Mouse (Mus musculus) CD8-positive naive resting alpha-beta T cell, adult 2 months (primary cell): ENCODE results near the gene Caap1.

Experiments
- DNase-seq, 2 experiments: peaks; one replicate each; pipeline ENCODE4 v3.0.0; 2022; ENCODE audit warnings: low read depth in 2 of 2, low spot score in 2 of 2

The Caap1 gene

DNA sequence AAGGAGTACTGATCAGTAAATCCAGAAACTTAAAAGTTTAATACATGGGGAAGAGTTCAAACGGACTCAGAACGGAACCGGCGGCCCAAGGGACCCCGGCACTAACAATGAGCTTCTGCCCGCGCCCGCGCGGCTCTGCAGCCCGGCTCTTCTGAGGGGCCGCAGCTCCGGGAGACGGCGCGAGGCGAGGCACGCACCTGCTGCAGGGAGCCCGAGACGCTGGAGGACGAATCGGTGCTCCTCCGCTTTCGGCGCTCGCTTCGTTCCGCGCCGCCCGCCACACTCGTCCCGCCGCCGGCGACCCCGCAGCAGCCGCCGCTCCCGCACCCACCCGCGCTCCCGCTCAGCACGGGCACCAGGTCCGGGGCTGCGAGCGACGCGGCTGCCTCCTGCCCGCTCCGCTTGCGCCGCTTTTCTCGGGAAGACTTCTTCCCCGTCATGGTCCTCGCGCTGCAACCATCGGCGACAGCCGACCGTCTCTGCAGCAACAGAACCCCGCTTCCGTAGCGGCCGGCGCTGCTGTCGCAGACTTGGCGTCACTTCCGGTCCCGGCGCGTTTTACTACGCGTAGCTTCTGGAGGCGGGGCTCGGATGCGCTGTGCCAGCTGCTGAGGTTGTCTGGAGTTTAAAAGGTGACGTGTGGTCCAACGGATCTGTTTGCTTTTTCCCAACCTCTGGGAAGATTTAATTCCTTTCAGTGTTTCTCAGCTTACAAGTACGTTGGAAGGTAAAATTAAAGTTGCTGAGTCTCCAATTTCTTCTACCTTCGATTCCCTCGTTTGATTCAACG, at the start of gene Caap1, which contains the start of gene Gm10306:
Gene Caap1, minus strand, starts transcription at position 532 of the 790 bp plus-strand sequence.
Gene Gm10306, plus strand, starts transcription at position 282 of the 790 bp plus-strand sequence.
- peak; percentile 87 to 90 for DNase-seq

DNA sequence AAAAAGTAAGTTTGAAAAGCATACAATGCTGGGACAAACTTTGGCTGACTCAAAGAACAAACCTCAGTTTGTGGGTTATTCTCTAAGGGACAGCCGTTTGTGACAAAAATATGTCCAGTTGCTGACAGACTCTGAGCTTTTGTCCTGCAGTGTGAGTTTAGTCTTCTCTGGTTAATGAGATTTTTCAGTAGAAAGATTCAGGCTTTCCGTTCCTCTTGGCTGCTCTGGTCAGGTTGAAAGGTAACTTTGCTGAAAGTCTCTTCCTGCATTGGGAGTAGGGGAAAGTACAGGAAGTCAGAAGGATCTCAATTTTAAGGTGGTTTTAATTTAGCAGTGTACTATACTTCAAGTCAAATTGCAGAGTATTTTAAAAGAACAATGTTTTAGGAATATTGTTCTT, 49.0 kb upstream of the Caap1 start:
- no peak for DNase-seq

GRCm38 (mm10) chr4:94604452-94605019, 47.9 kb upstream of the Caap1 start:
- DNase-seq: no peak

GRCm38 (mm10) chr4:94603031-94603629, 46.5 kb upstream of the Caap1 start, which contains the start of gene Plaa:
Gene Plaa, minus strand, starts transcription at chr4:94603244.
- DNase-seq: peak; percentile 79 to 89

GRCm38 (mm10) chr4:94602496-94603030, 46.0 kb upstream of the Caap1 start:
- DNase-seq: no peak

DNA sequence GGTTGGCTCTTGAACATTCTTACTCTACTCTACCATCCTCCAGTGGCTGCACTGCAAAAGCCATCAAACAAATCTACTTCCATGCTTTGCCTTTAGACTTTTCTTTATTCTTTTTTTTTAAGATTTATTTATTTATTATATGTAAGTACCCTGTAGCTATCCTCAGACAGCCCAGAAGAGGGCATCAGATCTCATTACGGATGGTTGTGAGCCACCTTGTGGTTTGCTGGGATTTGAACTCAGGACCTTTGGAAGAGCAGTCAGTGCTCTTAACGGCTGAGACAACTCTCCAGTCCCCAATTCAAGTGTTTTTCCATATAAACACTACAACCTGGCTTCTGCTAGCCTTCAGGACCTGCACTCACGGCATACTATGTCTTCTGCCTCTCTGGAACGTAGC, 44.8 kb upstream of the Caap1 start:
- DNase-seq: no peak

DNA sequence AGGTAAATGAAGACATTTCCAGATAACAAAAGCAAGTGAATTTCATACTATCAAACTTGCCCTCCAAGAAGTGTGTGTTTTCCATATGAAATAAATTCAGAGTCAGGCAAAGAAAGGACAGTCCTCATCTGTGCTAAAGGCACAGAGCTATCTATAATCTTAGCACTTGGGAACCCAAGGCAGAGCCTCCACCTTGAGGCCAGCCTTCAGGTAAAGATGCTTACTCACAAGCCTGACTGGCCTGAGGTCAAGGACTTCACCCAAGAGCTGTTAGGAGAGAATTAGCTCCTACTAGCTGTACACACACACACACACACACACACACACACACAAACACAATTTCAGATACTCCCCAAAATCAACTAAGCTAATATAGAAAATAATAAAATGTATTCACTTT, 36.1 kb upstream of the Caap1 start:
- DNase-seq: no peak

- no peak for DNase-seq
Observed at GRCm38 (mm10) chr4:94591765-94592381, 35.3 kb upstream of the Caap1 start.

DNA sequence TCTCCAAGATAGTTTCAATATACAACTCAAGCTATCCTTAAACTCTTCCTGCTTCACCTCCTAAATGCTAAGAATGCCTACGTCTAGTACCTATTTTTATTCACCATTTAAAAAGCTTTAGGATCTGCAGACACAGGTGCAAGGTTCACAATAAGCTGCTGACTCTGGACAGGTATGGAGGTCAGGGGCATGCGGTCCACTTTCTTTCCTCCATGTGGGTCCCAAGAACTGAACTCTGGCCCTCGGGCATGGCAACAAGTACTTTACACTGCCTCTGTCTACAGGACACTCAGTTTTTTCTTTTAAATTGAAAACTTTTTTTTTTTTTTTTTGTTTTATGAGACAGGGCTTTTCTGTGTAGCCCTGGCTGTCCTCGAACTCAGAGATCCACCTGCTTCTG, 16.1 kb upstream of the Caap1 start:
- DNase-seq: no peak

GRCm38 (mm10) chr4:94564297-94564696, 7.7 kb upstream of the Caap1 start:
- no peak for DNase-seq

DNA sequence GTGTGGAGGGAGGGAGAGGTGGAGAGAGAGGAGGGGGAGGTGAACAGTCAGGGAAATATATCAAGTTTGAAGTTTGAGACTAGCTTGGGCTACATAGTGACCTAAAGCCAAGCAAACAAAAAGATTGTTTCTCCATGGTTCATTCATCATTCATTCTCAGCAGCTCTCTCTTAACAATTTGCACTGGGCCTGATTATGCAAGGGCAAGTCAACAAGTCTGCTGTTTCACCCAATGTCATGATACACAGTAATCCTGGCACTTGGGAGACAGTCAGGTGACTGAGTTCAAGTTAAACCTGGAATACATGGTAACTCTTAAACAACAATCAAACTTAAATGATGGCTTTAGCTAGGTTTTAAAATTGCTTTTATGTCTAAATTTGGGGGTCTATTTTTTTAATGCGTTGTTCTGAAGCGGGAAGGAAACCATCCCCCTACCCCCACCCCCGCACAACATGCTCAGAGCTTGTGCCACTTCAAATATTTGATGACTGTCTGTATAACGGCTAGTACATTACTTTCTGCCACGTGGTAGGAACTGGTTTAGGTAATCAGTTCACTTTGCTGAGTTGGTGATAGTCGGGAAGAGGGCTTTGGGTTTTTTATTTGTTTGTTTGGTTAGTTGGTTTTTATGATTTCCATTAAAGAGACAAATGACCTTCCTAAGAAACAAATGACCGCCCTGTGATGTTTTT, 5.5 kb upstream of the Caap1 start:
- DNase-seq: no peak

DNA sequence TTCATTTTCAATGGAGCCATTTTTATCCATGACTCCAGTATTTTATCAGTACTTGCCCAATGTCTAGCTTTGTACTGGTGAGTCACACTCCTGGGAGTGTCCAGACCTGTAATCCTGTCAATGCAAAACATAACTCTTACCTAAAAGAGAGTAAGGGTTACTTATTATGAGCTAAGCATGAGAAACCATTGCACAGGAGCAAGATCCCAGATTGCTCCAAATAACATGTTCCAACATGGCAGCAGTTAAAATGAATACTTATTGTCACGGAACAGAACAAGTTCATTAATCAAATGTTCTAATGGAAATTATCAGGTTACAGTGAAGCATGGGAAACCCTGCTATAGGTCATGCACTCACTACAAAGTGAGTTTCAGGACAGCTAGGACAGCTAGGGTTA, 3.7 kb upstream of the Caap1 start:
- no peak for DNase-seq

DNA sequence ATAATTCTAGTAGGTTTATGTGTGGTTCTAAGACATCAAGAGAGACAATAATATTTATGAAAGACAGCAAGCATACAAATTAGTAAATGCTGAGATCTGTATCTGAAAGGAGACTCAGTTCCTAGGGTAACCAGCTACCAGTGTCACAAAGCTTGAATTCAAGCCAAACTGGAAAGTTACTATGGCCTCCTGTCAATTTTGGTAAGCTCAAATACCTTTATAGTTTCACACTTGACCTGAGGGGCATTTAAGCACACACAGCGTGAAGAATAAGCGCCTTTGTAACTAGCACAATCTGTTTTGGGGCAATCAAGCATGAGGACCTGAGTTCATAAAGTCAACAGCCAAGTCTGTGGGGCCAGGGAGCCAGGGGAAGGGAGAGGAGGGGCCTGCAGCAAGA, 2.7 kb upstream of the Caap1 start:
- DNase-seq: no peak

DNA sequence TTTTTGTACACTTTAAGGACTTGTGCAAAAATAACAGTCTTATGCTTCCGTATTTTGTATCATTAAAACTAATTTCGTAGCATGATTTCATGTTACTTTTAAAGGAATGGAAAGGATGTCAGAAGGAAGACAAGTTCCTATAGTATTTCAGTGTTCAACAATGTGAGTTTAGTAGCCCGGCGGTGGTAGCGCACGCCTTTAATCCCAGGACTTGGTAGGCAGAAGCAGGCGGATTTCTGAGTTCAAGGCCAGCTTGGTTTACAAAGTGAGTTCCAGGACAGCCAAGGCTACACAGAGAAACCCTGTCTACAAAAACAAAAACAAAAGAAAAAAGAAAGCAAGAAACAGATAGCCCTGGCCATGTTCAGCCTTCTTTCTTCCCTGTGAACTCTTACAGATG, 549 bp upstream of the Caap1 start:
- no peak for DNase-seq

DNA sequence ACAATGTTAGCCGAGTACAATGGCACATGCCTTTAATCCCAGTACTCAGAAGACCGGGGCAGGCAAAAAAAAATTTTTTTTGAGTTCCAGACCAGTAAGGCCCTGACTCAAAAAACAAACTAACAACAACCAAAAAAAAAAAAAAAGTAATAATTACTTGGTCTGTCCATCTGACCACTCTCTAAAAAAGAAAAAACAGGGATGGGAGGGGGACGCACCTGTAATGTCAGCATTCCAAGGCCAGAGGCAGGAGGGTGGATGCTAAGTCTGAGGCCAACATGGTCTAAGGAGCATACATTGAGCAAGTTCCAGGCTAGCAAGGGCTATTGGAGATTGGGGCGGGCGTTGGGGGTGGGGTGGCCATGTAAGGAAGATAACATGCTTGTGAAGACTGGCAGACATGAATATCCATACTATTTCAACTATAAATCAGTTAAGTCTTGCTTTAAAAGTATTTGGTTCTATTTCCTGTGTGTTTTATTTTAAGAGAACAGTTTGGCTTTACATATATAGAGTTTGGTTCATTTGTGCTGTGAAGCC, 1.6 kb downstream of the Caap1 start:
- no peak for DNase-seq

DNA sequence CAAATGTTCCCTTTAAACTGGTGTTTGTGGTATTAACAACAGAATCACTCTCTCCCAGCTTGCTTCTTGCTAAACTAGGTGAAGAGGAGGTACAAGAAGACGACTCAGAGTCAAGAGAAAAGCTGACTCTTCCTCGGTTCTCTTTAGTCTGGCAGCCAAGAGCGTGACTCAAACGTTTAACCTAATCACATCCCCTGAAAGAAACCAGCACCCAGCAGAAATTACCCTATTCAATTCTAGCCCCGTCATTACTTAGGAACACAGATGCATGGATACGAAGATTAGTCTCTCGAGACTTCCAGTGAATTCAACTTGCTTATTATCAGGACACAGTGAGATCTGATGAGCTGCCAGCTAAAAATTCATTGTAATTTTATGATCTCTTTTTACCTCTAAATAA, 12.3 kb downstream of the Caap1 start:
- DNase-seq: no peak

- DNase-seq: no peak
Observed at GRCm38 (mm10) chr4:94543041-94543440, 13.6 kb downstream of the Caap1 start.

GRCm38 (mm10) chr4:94533205-94533604, 23.4 kb downstream of the Caap1 start:
- no peak for DNase-seq

DNA sequence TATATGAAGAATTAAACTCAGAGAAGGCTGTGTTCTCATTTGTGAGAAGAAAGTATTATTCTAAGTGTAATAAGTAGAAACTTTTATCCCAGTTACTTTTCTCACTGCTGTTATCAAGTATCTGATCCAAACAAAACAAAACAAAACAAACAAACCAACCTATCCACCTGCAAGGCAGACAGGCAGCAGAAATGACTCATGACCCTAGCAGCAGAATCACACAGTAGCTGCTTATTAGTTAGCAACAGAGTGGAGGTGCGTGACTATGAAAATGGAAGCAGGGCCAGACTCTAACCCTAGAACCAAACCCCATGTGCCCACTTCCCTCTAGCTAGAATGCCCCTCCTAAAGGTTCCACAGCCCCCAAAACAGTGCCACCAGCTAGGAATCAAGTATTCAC, 27.1 kb downstream of the Caap1 start:
- DNase-seq: no peak

DNA sequence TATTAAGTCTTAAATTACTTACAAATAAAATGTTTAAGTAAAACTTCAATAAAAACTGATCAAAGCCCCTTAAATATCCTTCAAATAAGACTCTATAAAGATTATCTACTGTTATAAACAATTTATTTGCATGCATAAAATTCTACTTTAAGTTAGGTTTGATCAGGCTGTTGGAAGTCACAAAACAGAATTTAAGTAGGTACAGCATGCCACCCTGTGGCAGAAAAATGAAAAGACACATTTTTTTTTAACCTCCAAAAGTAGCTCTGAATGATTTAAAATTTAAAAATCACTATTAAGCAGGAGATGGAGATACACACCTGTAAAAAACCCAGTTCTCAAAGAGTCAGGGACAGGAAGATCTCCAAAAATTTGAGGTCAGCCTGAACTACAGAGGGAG, 33.3 kb downstream of the Caap1 start:
- DNase-seq: no peak

- DNase-seq: peak in 1 of 2 experiments; percentile 12
Observed at GRCm38 (mm10) chr4:94517631-94518030, 39.0 kb downstream of the Caap1 start.
